ENCODE assay signal across 8 mouse cellular contexts in genomic region chr17:29237772-29238420, GRCm38 (mm10). TPM values are rescaled to one million over a fixed set of nuclear protein-coding genes. Genes with fewer than 3 reads are reported as not detected.
DNase-seq lines count a peak whose midpoint lies in the region; ATAC-seq and TF ChIP-seq lines count a peak whose summit lies in the region.

Cpne5 (minus strand) TSS chr17:29238167.

- no peaks in the 10 kb centered on the region for H3K9me3 ChIP-seq in heart, embryonic 14.5 days (ENCODE audit: control insufficient read depth, low read length)
- H3K9me3 ChIP-seq in forebrain, embryonic 15.5 days = no peaks in the 10 kb centered on the region
- H3K9me3 ChIP-seq in midbrain, postnatal 0 days (ENCODE audit: low read length) = no peaks in the 10 kb centered on the region

- H3K4me2 ChIP-seq in heart, embryonic 14.5 days (ENCODE audit: low read length) = peak within 1 kb of the TSS; percentile 100
- peak within 1 kb of the TSS; percentile 98 for H3K4me2 ChIP-seq in forebrain, embryonic 15.5 days (replicated peaks)
- peak within 1 kb of the TSS; percentile 90 for H3K4me2 ChIP-seq in midbrain, postnatal 0 days (ENCODE audit: low read depth, low read length, poor library complexity, severe bottlenecking)

- under 1% methylated on average over 58 of the region's 73 CpGs for WGBS in heart, embryonic 14.5 days
- under 1% methylated on average over 54 of the region's 73 CpGs for WGBS in forebrain, embryonic 15.5 days
- whole genome bisulfite sequencing in midbrain, postnatal 0 days = 0% methylated on average over 37 of the region's 73 CpGs

- H3K27me3 ChIP-seq in heart, embryonic 14.5 days (ENCODE audit: control insufficient read depth, insufficient read depth, low read length) = peaks cover 38% of the 10 kb centered on the region
- H3K27me3 ChIP-seq in forebrain, embryonic 15.5 days = peaks cover 14% of the 10 kb centered on the region
- no peaks in the 10 kb centered on the region for H3K27me3 ChIP-seq in midbrain, postnatal 0 days (ENCODE audit: insufficient read depth, low read length)

- TF ChIP-seq CTCF in midbrain, postnatal 0 days (IDR thresholded peaks at IDR 0.05) = no peak

- peaks cover 5 to 13% of the 10 kb centered on the region in 2 experiments; a peak in 3 of 4 replicates for H3K4me1 ChIP-seq in heart, embryonic 14.5 days (ENCODE audit: control insufficient read depth in 2 of 2, insufficient read depth in 2 of 2, low read length in 2 of 2)
- H3K4me1 ChIP-seq in forebrain, embryonic 15.5 days = peaks cover 19% of the 10 kb centered on the region
- H3K4me1 ChIP-seq in midbrain, postnatal 0 days (ENCODE audit: insufficient read depth, low read length) = peaks cover 5% of the 10 kb centered on the region; the same call in 1 of the 2 replicates

- H3K27ac ChIP-seq in heart, embryonic 14.5 days (replicated peaks in 1 of 2; ENCODE audit: control insufficient read depth in 1 of 2, insufficient read depth in 1 of 2, low read depth in 2 of 2, low read length in 2 of 2) = peak within 1 kb of the TSS in 1 of 2 experiments; percentile 24; a peak in 1 of 4 replicates
- H3K27ac ChIP-seq in forebrain, embryonic 15.5 days (replicated peaks) = no peak within 1 kb of the TSS
- H3K27ac ChIP-seq in midbrain, postnatal 0 days (ENCODE audit: low read depth, low read length) = peak within 1 kb of the TSS; percentile 19

- intact Hi-C loops in left cerebral cortex, postnatal 10 days (cut with DNase I) = no loop called here

- peak within 1 kb of the TSS; percentile 74 for H3K9ac ChIP-seq in heart, embryonic 14.5 days (ENCODE audit: low read length)
- peak within 1 kb of the TSS; percentile 60 for H3K9ac ChIP-seq in forebrain, embryonic 15.5 days (replicated peaks)
- H3K9ac ChIP-seq in midbrain, postnatal 0 days (replicated peaks; ENCODE audit: low read length, poor library complexity, severe bottlenecking) = peak within 1 kb of the TSS; percentile 89

- ATAC-seq in heart, embryonic 14.5 days (ENCODE audit: insufficient number of reproducible peaks, insufficient read depth, low FRiP score, low read depth) = peak; percentile 13; the same call in 1 of the 2 replicates
- peak; percentile 71 for ATAC-seq in forebrain, embryonic 15.5 days (replicated peaks)
- ATAC-seq in midbrain, postnatal 0 days (ENCODE audit: low FRiP score) = peak; percentile 71
- no peak for ATAC-seq in megakaryocyte-erythroid progenitor cell, adult 5-6 weeks (replicated peaks; ENCODE audit: low FRiP score, low TSS enrichment, poor library complexity, severe bottlenecking)

- H3K4me3 ChIP-seq in heart, embryonic 14.5 days (ENCODE audit: control insufficient read depth in 1 of 2, insufficient read depth in 1 of 2, low read depth in 1 of 2, low read length in 2 of 2) = peak within 1 kb of the TSS; percentile 46 to 63
- peak within 1 kb of the TSS; percentile 67 for H3K4me3 ChIP-seq in forebrain, embryonic 15.5 days
- H3K4me3 ChIP-seq in midbrain, postnatal 0 days (ENCODE audit: low read depth, low read length) = peak within 1 kb of the TSS; percentile 70

- no peak for DNase-seq in heart, adult 9 months (ENCODE audit: low spot score in 2 of 2)
- peak; percentile 57 for DNase-seq in MN1 (ENCODE audit: low spot score)
- peak in 1 of 2 experiments; percentile 72 for DNase-seq in left cerebral cortex, postnatal 10 days (ENCODE audit: extremely low spot score in 1 of 2, low spot score in 2 of 2)
- peak; percentile 38 for DNase-seq in midbrain, postnatal 0 days (ENCODE audit: low spot score)
- no peak for DNase-seq in urinary bladder, postnatal 4 days (ENCODE audit: low spot score in 2 of 2)

- H3K36me3 ChIP-seq in heart, embryonic 14.5 days (ENCODE audit: control insufficient read depth, insufficient read depth, low read length) = no peaks in the 10 kb centered on the region
- no peaks in the 10 kb centered on the region for H3K36me3 ChIP-seq in forebrain, embryonic 15.5 days
- H3K36me3 ChIP-seq in midbrain, postnatal 0 days (ENCODE audit: insufficient read depth, low read length) = no peaks in the 10 kb centered on the region

RNA-seq across cellular contexts. Expression of gene Cpne5, which starts in this region (rescaled TPM):
- polyA plus RNA-seq in heart, embryonic 14.5 days (2014; fragmentation: Nextera tagmentation; extraction: Ambion mirVana) = 21.4 and 28.8 TPM in 2 replicates
- 21.3 and 24.9 TPM in 2 replicates for polyA plus RNA-seq in forebrain, embryonic 15.5 days (2015; fragmentation: Nextera tagmentation; extraction: Ambion mirVana)
- total RNA-seq in left cerebral cortex, postnatal 10 days (2021) = 10 to 100 TPM; 88.1 to 89.7 TPM
- total RNA-seq in midbrain, postnatal 0 days (2014; rRNA removed) = 85.1 and 86.5 TPM in 2 replicates
- 88.9 and 90.2 TPM in 2 replicates for polyA plus RNA-seq in midbrain, postnatal 0 days (2015; fragmentation: Nextera tagmentation; extraction: Ambion mirVana)
- 0.17 TPM in 1 of 2 replicates, not detected in the other for total RNA-seq in megakaryocyte-erythroid progenitor cell, adult 5-6 weeks (2014; fragmentation: Nextera tagmentation)
- total RNA-seq in megakaryocyte-erythroid progenitor cell, adult 5-6 weeks (2017) = 0.38 TPM in 1 of 2 replicates, not detected in the other

Comparison
In these comparisons a context has a peak if more than half of its experiments do, and no peak if none do; other contexts are left out.
1. RNA of gene Cpne5 (total RNA-seq): 88.1 to 89.7 TPM in left cerebral cortex, postnatal 10 days and 85.1 to 86.5 TPM in midbrain, postnatal 0 days; 0.17 to 0.38 TPM in megakaryocyte-erythroid progenitor cell, adult 5-6 weeks; every median in the first group is over 10 times any median in the second.
2. DNase-seq: peak in MN1 (single experiment) and midbrain, postnatal 0 days (single experiment); none in heart, adult 9 months (0 of 2) and urinary bladder, postnatal 4 days (0 of 2).
3. Peak in every context shown above with its lines, with median percentiles within 50 percentile points of each other: H3K4me2 ChIP-seq, H3K4me3 ChIP-seq and H3K9ac ChIP-seq.